Mouse (Mus musculus) midbrain, postnatal 0 days (tissue): ENCODE data around the gene Helz2. TPM values are rescaled to one million over a fixed set of nuclear protein-coding genes. Genes with fewer than 3 reads are reported as not detected.
"Not testable (repeated sequence)": the region's sequence is repeated elsewhere in the genome, so short reads cannot be mapped to it uniquely, and the experiment has no call there.

Source experiments
- ATAC-seq: fragments of 200-750 bp; cut with Nextera tagmentation; 2 replicates; pipeline ENCODE4 v1.8.0; 2017; ENCODE audit warnings: moderate number of reproducible peaks, mild to moderate bottlenecking, moderate TSS enrichment, moderate library complexity; ENCODE audit not compliant: low FRiP score
- DNase-seq: peaks from one replicate; pipeline ENCODE4 v3.0.0-alpha.2; 2015; ENCODE audit warnings: low spot score
- H3K27ac ChIP-seq: fragments of 300-500 bp; sonication (generic); 2 replicates; pipeline ENCODE4 v1.5.1; 2014; ENCODE audit warnings: low read depth, mild to moderate bottlenecking, low read length, mixed read lengths
- H3K27me3 ChIP-seq: fragments of 300-500 bp; sonication (generic); 2 replicates; pipeline ENCODE4 v1.6.1; 2014; ENCODE audit warnings: low read length, control low read depth, mixed read lengths; ENCODE audit not compliant: insufficient read depth
- H3K36me3 ChIP-seq: fragments of 300-500 bp; sonication (generic); 2 replicates; pipeline ENCODE4 v1.6.1; 2014; ENCODE audit warnings: low read length, control low read depth, mixed read lengths; ENCODE audit not compliant: insufficient read depth
- H3K4me1 ChIP-seq: fragments of 300-500 bp; sonication (generic); 2 replicates; pipeline ENCODE4 v1.6.1; 2014; ENCODE audit warnings: mild to moderate bottlenecking, control low read depth, antibody characterized with exemption, low read length, mixed read lengths; ENCODE audit not compliant: insufficient read depth
- H3K4me2 ChIP-seq: fragments of 300-500 bp; sonication (generic); 2 replicates; pipeline ENCODE4 v1.6.1; 2014; ENCODE audit warnings: low read depth, mild to moderate bottlenecking, low read length, mixed read lengths; ENCODE audit not compliant: poor library complexity, severe bottlenecking
- H3K4me3 ChIP-seq: fragments of 300-500 bp; sonication (generic); 2 replicates; pipeline ENCODE4 v1.5.1; 2014; ENCODE audit warnings: low read depth, mild to moderate bottlenecking, low read length, moderate library complexity
- H3K9ac ChIP-seq: fragments of 300-500 bp; sonication (generic); replicated peaks from 2 replicates; pipeline ENCODE4 v1.6.1; 2014; ENCODE audit warnings: mild to moderate bottlenecking, low read length, moderate library complexity, mixed read lengths; ENCODE audit not compliant: poor library complexity, severe bottlenecking
- H3K9me3 ChIP-seq: fragments of 300-500 bp; sonication (generic); 2 replicates; pipeline ENCODE4 v1.6.1; 2016; ENCODE audit warnings: low read length, control low read depth
- CTCF ChIP-seq: IDR thresholded peaks from 2 replicates; pipeline ENCODE4 v1.5.1; 2016; ENCODE audit warnings: antibody characterized with exemption, mild to moderate bottlenecking
- WGBS: fragments of 180-500 bp; shearing (Covaris S2); extraction: QIAGEN DNeasy Blood & Tissue Kit; methylation state at CpG from one replicate; pipeline ENCODE4 v1.1.7; 2014; 5-methylcytosine and 5-hydroxymethylcytosine counted together
- polyA plus RNA-seq: library from polyadenylated mRNA; unstranded; fragments of >200 nt; fragmentation: Nextera tagmentation; extraction: Ambion mirVana; gene quantifications from 2 replicates; pipeline ENCODE4 v1.2.1, GENCODE M21; 2015
- total RNA-seq: library from RNA; depleted of rRNA; stranded (reverse); fragments of >200 nt; gene quantifications from 2 replicates; pipeline ENCODE4 v1.2.3, GENCODE M21; 2014; rRNA removed

The Helz2 gene
- total RNA-seq (2.9 and 3.7 TPM in 2 replicates), polyA plus RNA-seq (0.15 and 0.16 TPM in 2 replicates)

DNA sequence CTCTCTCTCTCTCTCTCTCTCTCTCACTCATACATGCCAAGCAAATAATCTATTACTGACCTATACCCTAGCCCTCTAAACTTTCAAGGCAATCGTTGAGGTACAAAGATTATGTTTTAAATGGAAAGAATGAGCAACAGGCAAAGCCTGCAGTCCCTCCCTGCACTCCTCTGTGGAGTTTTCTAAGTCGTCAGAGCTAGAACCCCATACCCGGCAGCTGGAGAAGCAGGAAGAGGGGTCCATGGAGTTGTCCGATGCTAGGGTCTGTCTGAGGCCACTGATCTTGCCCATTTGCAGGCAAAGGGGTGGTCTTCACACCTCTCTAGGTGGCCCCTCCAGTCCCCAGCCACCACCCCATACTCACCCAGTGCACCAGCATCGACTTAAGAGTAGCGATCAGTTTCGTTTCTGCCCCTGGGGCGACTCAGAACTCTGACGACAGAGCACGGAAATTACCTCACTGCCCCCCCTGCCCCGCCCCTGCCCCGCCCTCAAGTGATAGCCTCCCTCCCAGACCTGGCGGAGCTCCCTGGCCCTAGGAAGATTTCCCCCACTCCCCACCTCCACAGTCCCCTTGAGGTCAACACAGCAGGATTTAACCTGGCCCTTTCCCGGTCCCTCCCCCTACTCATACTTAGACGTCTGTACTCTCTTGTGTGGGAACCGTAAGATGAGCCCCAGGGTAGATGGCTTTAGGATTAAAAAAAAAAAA is at the start of gene Helz2:
TSS of gene Helz2 (minus strand) at position 426 of the 712 bp plus-strand sequence.
- Histone ChIP-seq H3K4me2 (peak within 1 kb of the TSS; percentile 16), H3K9ac (0 out of 2 replicates have a peak within 1 kb of the TSS, but pooled peaks have one; percentile 8), H3K27ac (no peak within 1 kb of the TSS), H3K36me3 (no peaks in the 10 kb centered on the region), H3K9me3 (no peaks in the 10 kb centered on the region), H3K27me3 (no peaks in the 10 kb centered on the region), H3K4me1 (no peaks in the 10 kb centered on the region), H3K4me3 (peak within 1 kb of the TSS; percentile 19; the same call in 1 of the 2 replicates)
- 15% methylated on average over 16 of the region's 16 CpGs for WGBS
- no peak for ATAC-seq
- TF ChIP-seq CTCF = no peak
- no peak for DNase-seq

DNA sequence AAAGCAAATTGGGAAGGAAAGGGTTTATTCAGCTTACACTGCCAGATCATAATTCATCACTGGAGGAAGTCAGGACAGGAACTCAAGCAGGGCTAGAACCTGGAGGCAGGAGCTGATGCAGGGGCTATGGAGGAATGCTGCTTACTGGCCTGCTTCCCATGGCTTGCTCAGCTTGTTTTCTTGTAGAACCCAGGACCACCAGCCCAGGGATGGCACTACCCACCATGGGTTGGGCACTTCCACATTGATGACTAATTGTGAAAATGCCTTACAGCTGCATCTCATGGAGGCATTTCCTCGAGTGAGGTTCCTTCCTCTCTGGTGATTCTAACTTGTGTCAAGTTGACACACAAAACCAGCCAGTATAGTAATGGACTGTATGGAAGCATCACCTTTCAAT is 49.1 kb upstream of the Helz2 start:
- no peaks in the 10 kb centered on the region for H3K27me3 ChIP-seq
- H3K9me3 ChIP-seq = no peaks in the 10 kb centered on the region
- no peak overlapping the region for H3K4me3 ChIP-seq
- no peaks in the 10 kb centered on the region for H3K4me1 ChIP-seq
- H3K27ac ChIP-seq = no peak overlapping the region
- H3K36me3 ChIP-seq = no peaks in the 10 kb centered on the region
- no peak overlapping the region for H3K9ac ChIP-seq
- TF ChIP-seq CTCF = no peak
- H3K4me2 ChIP-seq = no peak overlapping the region
- ATAC-seq (no peak), DNase-seq (no peak)
- 83% methylated on average over 1 of the region's 1 CpGs for WGBS

GRCm38 (mm10) chr2:181288691-181289090 is 46.9 kb upstream of the Helz2 start:
- Histone ChIP-seq H3K36me3 (no peaks in the 10 kb centered on the region), H3K4me2 (peak overlapping the region; percentile 52), H3K27ac (no peak overlapping the region), H3K9me3 (no peaks in the 10 kb centered on the region), H3K4me1 (no peaks in the 10 kb centered on the region), H3K27me3 (no peaks in the 10 kb centered on the region), H3K9ac (no peak overlapping the region), H3K4me3 (peak overlapping the region; percentile 58)
- DNase-seq (no peak), ATAC-seq (no peak)
- TF ChIP-seq CTCF = no peak
- 83% methylated on average over 3 of the region's 3 CpGs for WGBS

DNA sequence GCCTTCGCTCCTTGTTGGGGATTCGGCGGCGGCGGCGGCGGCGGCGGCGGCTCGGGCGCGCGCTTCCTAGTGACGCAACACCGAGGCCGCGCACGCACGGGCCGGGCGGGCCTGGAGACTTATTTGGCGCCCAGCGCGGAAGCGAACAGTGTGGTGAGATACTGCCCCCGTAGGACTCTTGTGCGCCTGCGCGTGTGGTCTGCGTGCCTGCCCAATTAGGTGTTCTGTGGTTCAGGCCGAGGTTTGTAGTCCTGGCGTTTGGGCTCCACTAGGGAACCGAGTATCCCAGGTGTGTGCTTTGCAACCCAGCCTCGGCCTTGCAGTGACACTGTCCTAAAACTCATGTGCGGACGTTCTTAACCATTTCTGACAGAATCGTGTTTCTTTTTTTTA is 46.1 kb upstream of the Helz2 start, which contains the start of gene Gmeb2:
TSS of gene Gmeb2 (minus strand) at position 78 of the 393 bp plus-strand sequence.
- not testable (repeated sequence) for H3K27me3 ChIP-seq, H3K4me1 ChIP-seq, H3K36me3 ChIP-seq, H3K9me3 ChIP-seq
- peak within 1 kb of the TSS; percentile 87 for H3K9ac ChIP-seq
- H3K4me3 ChIP-seq = peak within 1 kb of the TSS; percentile 58
- DNase-seq = peak; percentile 98
- H3K4me2 ChIP-seq = peak within 1 kb of the TSS; percentile 55
- peak; percentile 41 for TF ChIP-seq CTCF
- peak within 1 kb of the TSS; percentile 97 for H3K27ac ChIP-seq
- WGBS = 4% methylated on average over 24 of the region's 38 CpGs
- ATAC-seq = peak; percentile 93

GRCm38 (mm10) chr2:181287338-181287957 is 45.6 kb upstream of the Helz2 start:
- H3K4me3 ChIP-seq = peak overlapping the region; percentile 58
- H3K27ac ChIP-seq = peak overlapping the region; percentile 97
- WGBS = under 1% methylated on average over 28 of the region's 71 CpGs
- no peaks in the 10 kb centered on the region for H3K9me3 ChIP-seq
- no peaks in the 10 kb centered on the region for H3K4me1 ChIP-seq
- peak overlapping the region; percentile 87 for H3K9ac ChIP-seq
- no peak for TF ChIP-seq CTCF
- peak; percentile 82 for DNase-seq
- H3K4me2 ChIP-seq = peak overlapping the region; percentile 55
- peak; percentile 91 for ATAC-seq
- no peaks in the 10 kb centered on the region for H3K27me3 ChIP-seq
- H3K36me3 ChIP-seq = no peaks in the 10 kb centered on the region
